Mouse (Mus musculus) forebrain, embryonic 10.5 days (tissue): ENCODE data around the gene Stpg3. TPM values are rescaled to one million over a fixed set of nuclear protein-coding genes. Genes with fewer than 3 reads are reported as not detected.

Experiments
- DNase-seq: peaks from one replicate; pipeline ENCODE4 v3.0.0-alpha.2; 2017; ENCODE audit warnings: low spot score; ENCODE audit errors: extremely low spot score
- H3K27ac ChIP-seq: fragments of 300-500 bp; sonication (generic); 2 replicates; pipeline ENCODE4 v1.5.1; 2016; ENCODE audit warnings: mild to moderate bottlenecking
- H3K27me3 ChIP-seq: fragments of 300-500 bp; sonication (generic); 2 replicates; pipeline ENCODE4 v1.6.1; 2016; ENCODE audit warnings: mild to moderate bottlenecking; ENCODE audit not compliant: poor library complexity, severe bottlenecking
- H3K36me3 ChIP-seq: fragments of 300-500 bp; sonication (generic); replicated peaks from 2 replicates; pipeline ENCODE4 v1.6.1; 2016; ENCODE audit warnings: mild to moderate bottlenecking, moderate library complexity
- H3K4me1 ChIP-seq: fragments of 300-500 bp; sonication (generic); 2 replicates; pipeline ENCODE4 v1.6.1; 2016
- H3K4me3 ChIP-seq: fragments of 300-500 bp; sonication (generic); 2 replicates; pipeline ENCODE4 v1.5.1; 2016; ENCODE audit warnings: mild to moderate bottlenecking, moderate library complexity
- H3K9me3 ChIP-seq: fragments of 300-500 bp; sonication (generic); 2 replicates; pipeline ENCODE4 v1.6.1; 2016; ENCODE audit warnings: mild to moderate bottlenecking, moderate library complexity
- WGBS: fragments of 180-500 bp; shearing (Covaris S2); methylation state at CpG from one replicate; pipeline ENCODE4 v1.1.7; 2016; 5-methylcytosine and 5-hydroxymethylcytosine counted together
- polyA plus RNA-seq: library from polyadenylated mRNA; unstranded; fragments of >200 nt; fragmentation: Nextera tagmentation; extraction: Ambion mirVana; gene quantifications from 2 replicates; pipeline ENCODE4 v1.2.1, GENCODE M21; 2016

Stpg3 gene
- polyA plus RNA-seq, 1 experiment from 2014 or later, result not detected

- H3K9me3 ChIP-seq, result no peaks in the 10 kb centered on the region
- WGBS, result 19% methylated on average over 55 of the region's 55 CpGs
- peaks cover 45% of the 10 kb centered on the region for H3K27me3 ChIP-seq
- peak overlapping the region; percentile 22; the same call in 1 of the 2 replicates for H3K27ac ChIP-seq
- peaks cover 45% of the 10 kb centered on the region for H3K4me1 ChIP-seq
- H3K4me3 ChIP-seq, result peak overlapping the region; percentile 38
- no peak for DNase-seq
- peaks cover 26% of the 10 kb centered on the region for H3K36me3 ChIP-seq
These were observed 19.0 kb downstream of the Stpg3 start for GRCm38 (mm10) chr2:25195211-25196156.

GRCm38 (mm10) chr2:25194486-25195171 is 19.8 kb downstream of the Stpg3 start:
- peaks cover 18% of the 10 kb centered on the region for H3K36me3 ChIP-seq
- H3K4me3 ChIP-seq, result 0 out of 2 replicates have a peak overlapping the region, but pooled peaks have one; percentile 38
- H3K27ac ChIP-seq, result no peak overlapping the region
- no peaks in the 10 kb centered on the region for H3K9me3 ChIP-seq
- peaks cover 45% of the 10 kb centered on the region for H3K27me3 ChIP-seq
- H3K4me1 ChIP-seq, result peaks cover 45% of the 10 kb centered on the region
- 85% methylated on average over 17 of the region's 17 CpGs for WGBS
- DNase-seq, result no peak

- Histone ChIP-seq H3K27me3 (peaks cover 45% of the 10 kb centered on the region), H3K4me1 (peaks cover 45% of the 10 kb centered on the region), H3K4me3 (no peak overlapping the region), H3K9me3 (no peaks in the 10 kb centered on the region), H3K36me3 (peaks cover 12% of the 10 kb centered on the region), H3K27ac (no peak overlapping the region)
- WGBS, result 80% methylated on average over 5 of the region's 5 CpGs
- DNase-seq, result no peak
These were observed 20.4 kb downstream of the Stpg3 start for GRCm38 (mm10) chr2:25194006-25194405.

- WGBS, result 5% methylated on average over 6 of the region's 6 CpGs
- Histone ChIP-seq H3K27me3 (peaks cover 45% of the 10 kb centered on the region), H3K4me1 (peaks cover 45% of the 10 kb centered on the region), H3K4me3 (no peak overlapping the region), H3K9me3 (no peaks in the 10 kb centered on the region), H3K27ac (no peak overlapping the region), H3K36me3 (peaks cover 6% of the 10 kb centered on the region)
- DNase-seq, result peak; percentile 84
These were observed 21.1 kb downstream of the Stpg3 start for GRCm38 (mm10) chr2:25193330-25193770.

- H3K36me3 ChIP-seq, result peaks cover 19% of the 10 kb centered on the region
- WGBS, result 88% methylated on average over 6 of the region's 6 CpGs
- DNase-seq, result no peak
- no peak overlapping the region for H3K27ac ChIP-seq
- H3K4me3 ChIP-seq, result no peak overlapping the region
- peaks cover 42% of the 10 kb centered on the region for H3K4me1 ChIP-seq
- H3K9me3 ChIP-seq, result no peaks in the 10 kb centered on the region
- peaks cover 30% of the 10 kb centered on the region for H3K27me3 ChIP-seq
These were observed 26.6 kb downstream of the Stpg3 start for GRCm38 (mm10) chr2:25187841-25188240.

GRCm38 (mm10) chr2:25186575-25186930 is 27.9 kb downstream of the Stpg3 start:
- Histone ChIP-seq H3K4me1 (peaks cover 53% of the 10 kb centered on the region), H3K27ac (peak overlapping the region; percentile 96), H3K4me3 (peak overlapping the region; percentile 84), H3K36me3 (peaks cover 19% of the 10 kb centered on the region), H3K9me3 (no peaks in the 10 kb centered on the region), H3K27me3 (peaks cover 35% of the 10 kb centered on the region)
- no peak for DNase-seq
- WGBS, result 33% methylated on average over 5 of the region's 5 CpGs

- H3K27ac ChIP-seq, result peak overlapping the region; percentile 96
- H3K4me1 ChIP-seq, result peaks cover 59% of the 10 kb centered on the region
- H3K4me3 ChIP-seq, result peak overlapping the region; percentile 84
- under 1% methylated on average over 64 of the region's 64 CpGs for WGBS
- no peaks in the 10 kb centered on the region for H3K9me3 ChIP-seq
- H3K27me3 ChIP-seq, result peaks cover 42% of the 10 kb centered on the region
- peak; percentile 93 for DNase-seq
- peaks cover 19% of the 10 kb centered on the region for H3K36me3 ChIP-seq
These were observed 28.5 kb downstream of the Stpg3 start for GRCm38 (mm10) chr2:25185625-25186574.

GRCm38 (mm10) chr2:25184496-25184895 is 29.9 kb downstream of the Stpg3 start:
- Histone ChIP-seq H3K27ac (peak overlapping the region; percentile 96), H3K27me3 (peaks cover 55% of the 10 kb centered on the region), H3K9me3 (no peaks in the 10 kb centered on the region), H3K36me3 (peaks cover 19% of the 10 kb centered on the region), H3K4me3 (peak overlapping the region; percentile 84), H3K4me1 (peaks cover 73% of the 10 kb centered on the region)
- WGBS, result 96% methylated on average over 7 of the region's 7 CpGs
- no peak for DNase-seq

- Histone ChIP-seq H3K9me3 (no peaks in the 10 kb centered on the region), H3K36me3 (peaks cover 19% of the 10 kb centered on the region), H3K4me1 (peaks cover 85% of the 10 kb centered on the region), H3K4me3 (peak overlapping the region; percentile 84), H3K27me3 (peaks cover 67% of the 10 kb centered on the region), H3K27ac (peak overlapping the region; percentile 96; the same call in 1 of the 2 replicates)
- no peak for DNase-seq
- WGBS, result 85% methylated on average over 2 of the region's 2 CpGs
These were observed 31.1 kb downstream of the Stpg3 start for GRCm38 (mm10) chr2:25183336-25183735.

GRCm38 (mm10) chr2:25182664-25183063 is 31.8 kb downstream of the Stpg3 start:
- peak; percentile 39 for DNase-seq
- Histone ChIP-seq H3K27ac (peak overlapping the region; percentile 94), H3K27me3 (peaks cover 73% of the 10 kb centered on the region), H3K9me3 (no peaks in the 10 kb centered on the region), H3K4me3 (peak overlapping the region; percentile 84), H3K36me3 (peaks cover 19% of the 10 kb centered on the region), H3K4me1 (peaks cover 91% of the 10 kb centered on the region)
- 7% methylated on average over 6 of the region's 6 CpGs for WGBS

GRCm38 (mm10) chr2:25181891-25182397 is 32.5 kb downstream of the Stpg3 start:
- WGBS, result under 1% methylated on average over 17 of the region's 17 CpGs
- no peaks in the 10 kb centered on the region for H3K9me3 ChIP-seq
- peak overlapping the region; percentile 84 for H3K4me3 ChIP-seq
- H3K27me3 ChIP-seq, result peaks cover 76% of the 10 kb centered on the region
- DNase-seq, result peak; percentile 39
- peaks cover 19% of the 10 kb centered on the region for H3K36me3 ChIP-seq
- H3K4me1 ChIP-seq, result peaks cover 98% of the 10 kb centered on the region
- H3K27ac ChIP-seq, result peak overlapping the region; percentile 94
